Mouse (Mus musculus) monocyte, adult 5-6 weeks (primary cell): ENCODE measurements around the gene Ranbp17. TPM values are rescaled to one million over a fixed set of nuclear protein-coding genes. Genes with fewer than 3 reads are reported as not detected.

Experiments
- ATAC-seq: fragments of 153-309, 156-312 bp; replicated peaks from 2 replicates; pipeline ENCODE4 v1.8.0; 2017; ENCODE audit warnings: mild to moderate bottlenecking; ENCODE audit not compliant: low TSS enrichment, insufficient number of reproducible peaks, severe bottlenecking, poor library complexity, low FRiP score
- total RNA-seq: library from RNA; stranded (forward); fragments of 200-1000, 200-491, 200-594 nt; gene quantifications from 3 replicates; pipeline ENCODE4 v1.2.3, GENCODE M21; 2017

The Ranbp17 gene
- total RNA-seq, 1 experiment from 2014 or later = not detected

DNA sequence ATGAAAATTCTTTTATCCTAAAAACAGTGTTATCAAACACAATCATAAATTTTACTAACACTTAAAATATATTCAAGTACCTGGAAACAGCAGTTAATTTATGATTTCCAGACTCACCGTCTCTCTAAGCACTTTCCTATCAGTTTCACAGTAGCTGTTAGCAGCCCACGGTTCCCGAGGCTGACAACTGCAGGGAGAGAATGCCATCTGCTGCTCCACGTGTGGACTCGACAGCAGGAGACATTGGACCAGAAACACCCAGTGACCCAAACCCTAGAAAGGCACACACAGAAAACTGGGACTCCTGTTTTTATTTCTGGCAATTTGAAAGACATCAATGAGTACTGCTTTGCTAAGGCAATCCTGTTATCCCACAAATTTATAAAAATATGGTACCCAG is 79.7 kb downstream of the Ranbp17 start:
- ATAC-seq = no peak

DNA sequence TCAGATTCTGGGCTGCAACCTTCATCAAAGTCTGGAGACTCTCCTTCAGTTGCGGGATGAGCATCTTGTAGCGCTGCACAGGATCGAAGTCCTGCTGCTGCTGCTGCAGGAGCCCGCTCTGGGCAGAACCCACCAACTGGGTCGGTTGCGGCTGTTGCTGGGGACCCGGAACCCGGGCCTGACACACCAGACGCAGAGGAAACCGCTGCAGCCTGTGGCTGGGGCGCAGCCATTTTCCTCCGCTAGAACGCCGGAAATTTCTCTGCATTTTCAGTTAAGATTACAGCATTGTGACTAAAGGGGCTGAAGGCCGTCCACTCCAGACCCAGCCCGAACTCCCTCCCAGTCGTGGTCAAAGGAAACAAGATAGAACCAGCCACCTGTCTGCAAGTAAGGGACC is 85.3 kb downstream of the Ranbp17 start:
- ATAC-seq = 0 out of 2 replicates have a peak, but pooled peaks have one; percentile 56

DNA sequence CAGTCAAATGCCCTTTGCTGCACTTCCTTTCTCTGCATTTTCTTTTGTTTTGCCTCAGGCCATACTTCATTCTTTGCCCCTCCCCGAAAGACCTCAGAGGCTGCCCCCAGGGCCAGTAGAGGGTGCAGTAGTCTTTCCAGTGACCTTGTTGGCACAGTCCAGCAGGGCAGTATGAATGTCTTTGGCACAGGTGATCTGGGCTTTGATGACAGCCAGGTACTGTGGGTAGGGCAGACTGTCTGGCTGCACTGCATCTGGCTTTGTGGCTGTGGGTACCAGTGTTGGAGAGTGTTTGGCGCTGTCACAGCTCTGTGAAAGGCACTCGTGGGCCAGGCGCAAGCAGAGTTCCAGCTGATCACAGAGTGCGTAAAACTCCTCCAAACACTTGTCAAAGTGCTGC is 85.8 kb downstream of the Ranbp17 start:
- ATAC-seq = peak; percentile 61; the same call in 1 of the 2 replicates

DNA sequence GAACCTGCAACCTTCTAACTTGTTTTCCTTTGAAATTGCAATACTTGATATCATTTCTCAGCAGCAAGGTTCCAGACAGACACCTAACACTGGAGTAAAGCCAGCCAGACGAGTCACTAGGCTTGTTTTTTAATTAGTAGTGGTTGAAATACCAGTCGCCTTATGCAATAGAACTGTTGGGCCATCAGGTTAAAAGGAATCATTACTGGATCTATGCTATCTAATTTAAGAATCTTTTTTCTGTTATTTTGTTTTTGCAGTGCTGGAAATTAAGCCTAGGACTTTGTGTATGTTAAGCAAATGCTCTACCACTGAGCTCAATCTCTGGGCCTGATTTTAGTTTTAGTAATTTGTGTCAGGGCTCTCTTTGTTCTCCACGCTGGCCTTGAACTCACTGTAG is 91.3 kb downstream of the Ranbp17 start:
- no peak for ATAC-seq

DNA sequence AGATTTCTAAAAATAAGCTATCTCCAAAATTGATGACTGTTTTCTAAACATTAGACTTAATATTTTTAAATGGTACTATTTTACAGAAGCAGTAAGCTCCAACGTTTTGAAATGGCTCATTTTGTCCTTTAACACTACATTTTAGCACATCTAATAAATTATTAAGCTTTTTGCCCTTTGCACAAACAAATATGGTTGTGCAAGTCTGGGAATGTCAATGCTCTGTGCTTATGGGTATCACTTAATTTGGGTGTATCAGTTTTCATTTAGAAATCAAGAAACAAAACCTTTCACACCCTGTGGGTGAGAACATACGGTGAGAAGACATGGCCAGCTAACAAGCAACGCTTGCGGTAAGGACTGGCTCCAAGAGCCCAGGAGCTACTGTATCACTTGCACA is 108.9 kb downstream of the Ranbp17 start:
- no peak for ATAC-seq

DNA sequence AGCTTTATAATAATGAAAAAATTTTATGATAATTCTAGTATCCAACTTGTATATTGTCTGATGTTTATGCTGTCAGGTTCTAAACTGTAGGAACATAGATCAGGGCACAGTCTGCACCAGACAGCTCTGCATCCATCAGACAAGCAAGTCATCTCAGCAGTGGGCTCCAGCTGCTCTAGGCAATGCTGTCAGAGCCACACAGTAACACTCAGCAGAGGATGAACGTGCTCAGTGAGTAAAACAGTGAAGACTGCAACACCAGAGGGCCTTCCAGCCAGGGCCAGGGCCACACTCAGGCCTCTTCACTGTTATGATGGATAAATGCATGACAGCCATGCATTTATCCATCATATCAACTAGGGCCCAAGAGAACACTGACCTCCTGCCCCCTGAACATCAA is 114.2 kb downstream of the Ranbp17 start:
- ATAC-seq = no peak

DNA sequence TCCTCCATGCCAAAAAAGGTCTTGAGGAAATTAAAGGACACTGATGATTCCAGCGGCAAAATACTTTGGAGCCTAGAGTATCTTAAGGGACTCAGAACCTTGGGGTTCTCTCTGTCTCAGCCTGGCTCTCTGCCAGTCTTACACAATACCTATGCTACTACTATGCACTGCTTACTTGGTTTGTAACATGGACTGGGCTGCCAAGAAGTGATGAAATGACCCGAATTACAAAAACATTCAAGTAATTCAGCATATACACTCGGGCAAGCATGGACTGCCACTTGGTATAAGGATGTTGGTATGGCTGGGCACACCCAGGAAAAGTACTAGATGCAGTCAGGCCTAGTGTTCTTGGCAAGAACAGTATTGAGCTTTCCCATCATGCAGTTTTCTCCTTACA is 114.8 kb downstream of the Ranbp17 start:
- no peak for ATAC-seq

DNA sequence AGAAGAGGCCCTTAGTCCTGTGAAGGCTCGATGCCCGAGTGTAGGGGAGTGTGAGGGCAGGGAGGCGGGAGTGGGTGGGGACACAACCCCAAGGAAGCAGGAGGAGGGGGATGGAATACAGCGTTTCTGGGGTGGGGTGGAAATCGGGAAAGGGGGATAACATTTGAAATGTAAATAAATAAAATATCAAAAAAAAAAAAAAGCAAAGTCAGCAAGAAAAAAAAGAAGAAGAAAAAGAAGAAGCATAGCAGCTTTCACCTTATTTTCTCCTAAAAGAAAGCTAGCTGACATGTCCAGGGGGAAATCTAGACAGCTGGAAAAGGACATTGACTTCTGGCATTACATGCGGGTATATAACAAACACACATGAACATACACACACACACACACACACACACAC is 117.3 kb downstream of the Ranbp17 start:
- ATAC-seq = no peak

DNA sequence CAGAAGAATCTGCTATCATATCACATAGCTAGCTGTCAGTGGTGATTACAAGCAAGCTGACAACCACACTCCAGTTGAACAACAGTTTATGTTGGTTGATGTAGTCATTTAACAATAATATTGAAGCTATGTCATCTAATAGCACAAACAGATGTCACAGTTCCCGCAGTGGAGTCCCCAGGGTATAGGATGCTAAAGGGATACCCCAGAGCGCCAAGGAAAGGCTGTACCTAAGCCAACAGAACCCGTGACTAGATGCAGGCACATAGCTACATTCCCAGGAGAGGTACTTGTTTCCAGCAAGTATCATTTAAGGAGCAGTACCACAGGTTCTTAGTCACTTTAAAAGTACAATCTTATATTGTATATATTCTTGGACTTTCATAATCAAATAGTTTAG is 119.5 kb downstream of the Ranbp17 start:
- ATAC-seq = no peak

DNA sequence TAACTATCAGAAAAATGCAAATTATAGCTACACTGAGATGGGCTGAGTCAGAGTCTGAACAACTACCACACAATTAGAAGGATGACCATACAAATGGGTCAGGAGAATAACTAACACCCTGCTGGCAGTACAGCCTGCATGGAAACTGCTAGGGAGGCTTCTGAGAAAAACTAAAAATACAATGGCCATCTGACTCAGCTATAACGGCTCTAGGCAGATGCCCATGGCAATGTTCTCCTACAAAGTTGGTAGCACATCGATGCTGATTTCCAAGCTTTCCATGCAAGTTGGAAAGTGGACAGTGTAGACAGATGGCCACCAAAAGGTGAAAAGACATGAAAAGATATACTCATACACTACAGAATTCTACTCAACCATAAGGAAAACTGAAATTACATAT is 124.9 kb downstream of the Ranbp17 start:
- ATAC-seq = no peak

DNA sequence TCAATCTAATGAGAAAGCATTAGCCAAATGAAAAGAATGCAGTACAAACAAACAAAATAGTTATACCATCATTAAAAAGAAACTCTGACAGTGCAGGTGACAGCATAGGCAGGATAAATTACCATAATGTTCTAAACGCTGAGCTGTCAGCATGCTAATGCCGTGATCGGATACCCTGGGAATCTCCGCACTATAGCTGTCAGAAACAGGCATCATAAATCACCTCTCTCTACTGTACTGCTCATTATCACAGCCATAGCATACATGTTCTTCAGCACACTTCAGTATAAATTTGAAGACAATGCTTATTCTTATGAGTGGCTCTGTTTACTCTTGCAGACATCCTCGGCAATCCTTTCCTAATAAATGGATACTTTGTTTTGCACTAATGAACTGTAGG is 151.7 kb downstream of the Ranbp17 start:
- no peak for ATAC-seq

DNA sequence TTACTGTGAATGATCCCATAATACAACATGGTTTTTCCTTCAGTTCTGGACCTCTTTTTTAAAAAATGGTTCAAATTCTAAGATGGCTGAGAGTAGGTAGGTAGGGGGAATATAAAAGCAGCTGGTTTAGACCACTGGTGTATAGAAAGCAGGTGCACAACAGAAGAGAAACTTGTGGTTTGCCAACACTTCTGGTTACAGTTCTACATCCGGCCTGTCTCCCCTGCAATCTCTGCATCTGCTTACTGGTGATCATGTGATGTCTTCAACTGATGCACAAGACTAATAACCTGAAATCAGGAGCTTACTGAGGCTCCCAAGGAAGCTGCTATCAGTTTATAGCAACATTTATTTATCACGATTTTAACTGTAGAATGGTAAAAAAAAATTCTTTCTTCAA is 164.3 kb downstream of the Ranbp17 start:
- no peak for ATAC-seq

DNA sequence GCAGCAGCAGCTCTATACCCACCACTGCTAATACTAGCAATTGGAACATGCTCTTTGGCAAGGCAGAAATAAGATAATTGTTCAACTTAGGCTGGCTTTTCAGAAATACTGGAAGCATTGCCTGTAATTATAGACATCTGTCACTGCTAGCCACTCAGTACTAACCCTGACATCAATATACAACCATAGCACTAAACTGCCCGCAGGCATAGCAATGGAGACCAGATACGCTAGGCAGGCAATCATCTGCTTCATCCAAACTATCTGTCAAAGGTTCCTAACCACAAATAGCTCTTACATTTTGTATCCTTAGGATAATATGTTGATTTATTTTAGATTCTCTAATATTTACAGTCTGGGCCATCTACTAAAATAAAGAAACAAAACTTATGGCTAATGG is 171.5 kb downstream of the Ranbp17 start:
- no peak for ATAC-seq

DNA sequence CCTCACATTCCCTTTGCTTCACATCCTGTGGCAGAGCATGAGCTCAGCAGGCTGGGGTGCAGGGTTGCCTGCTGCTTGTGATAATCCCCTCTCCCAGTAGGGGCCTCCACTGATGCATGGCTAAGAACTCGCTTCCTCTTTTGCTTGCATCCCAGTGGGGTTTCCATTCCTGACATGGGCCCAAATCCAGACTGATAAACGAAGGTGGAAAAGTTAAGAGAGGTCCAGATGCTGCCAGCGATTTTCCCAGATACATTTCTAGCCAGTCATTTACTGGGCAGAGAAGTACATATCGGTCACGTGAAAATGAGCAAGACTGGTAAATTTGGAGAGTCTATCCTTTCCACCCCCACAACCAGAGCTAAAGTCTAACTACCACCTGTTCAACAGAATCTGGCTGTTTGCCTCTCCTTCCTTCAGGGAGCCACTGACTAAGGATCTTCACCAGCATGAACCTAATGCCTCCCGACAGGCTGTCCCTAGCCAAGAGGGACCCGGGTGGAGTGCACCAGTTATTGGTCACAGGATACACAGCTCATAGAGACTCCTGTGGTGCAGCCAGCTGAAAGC is 176.9 kb downstream of the Ranbp17 start:
- ATAC-seq = no peak

DNA sequence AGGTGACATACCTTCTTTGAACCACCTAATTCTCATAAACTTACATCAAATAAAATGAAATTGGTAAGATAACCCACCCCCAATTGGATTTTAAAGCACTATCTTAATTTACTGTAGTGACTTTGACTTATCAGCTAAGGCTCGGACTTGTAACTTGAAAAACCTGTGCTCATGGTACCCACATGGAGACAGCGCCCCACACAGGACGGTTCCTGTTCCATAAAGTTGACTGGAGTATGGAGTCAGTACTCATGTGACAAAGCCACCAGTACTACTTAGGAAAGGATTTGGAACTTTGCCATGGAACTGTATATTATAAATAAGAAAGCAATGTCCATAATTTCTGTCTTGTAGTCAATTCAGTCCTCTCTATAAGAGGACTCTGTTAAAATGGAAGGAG is 177.9 kb downstream of the Ranbp17 start:
- no peak for ATAC-seq

DNA sequence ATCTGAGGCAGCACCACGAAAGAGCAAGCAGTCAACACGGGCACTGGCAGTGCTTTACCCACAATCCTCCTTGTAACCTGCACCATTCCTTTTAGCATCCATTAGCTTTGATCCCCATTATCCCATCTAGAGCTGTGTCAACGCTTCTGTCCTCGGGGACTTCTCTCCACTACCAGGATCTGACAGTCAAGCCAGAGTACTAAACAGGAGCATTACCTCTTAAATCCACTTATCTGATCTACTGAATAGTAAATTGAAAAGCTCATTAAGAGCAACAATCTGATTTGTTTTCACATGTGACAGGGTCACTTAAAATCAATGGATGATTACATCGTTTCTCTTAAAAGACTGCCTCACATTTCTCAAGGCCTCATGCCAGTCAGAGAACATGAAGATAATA is 181.4 kb downstream of the Ranbp17 start:
- ATAC-seq = no peak

DNA sequence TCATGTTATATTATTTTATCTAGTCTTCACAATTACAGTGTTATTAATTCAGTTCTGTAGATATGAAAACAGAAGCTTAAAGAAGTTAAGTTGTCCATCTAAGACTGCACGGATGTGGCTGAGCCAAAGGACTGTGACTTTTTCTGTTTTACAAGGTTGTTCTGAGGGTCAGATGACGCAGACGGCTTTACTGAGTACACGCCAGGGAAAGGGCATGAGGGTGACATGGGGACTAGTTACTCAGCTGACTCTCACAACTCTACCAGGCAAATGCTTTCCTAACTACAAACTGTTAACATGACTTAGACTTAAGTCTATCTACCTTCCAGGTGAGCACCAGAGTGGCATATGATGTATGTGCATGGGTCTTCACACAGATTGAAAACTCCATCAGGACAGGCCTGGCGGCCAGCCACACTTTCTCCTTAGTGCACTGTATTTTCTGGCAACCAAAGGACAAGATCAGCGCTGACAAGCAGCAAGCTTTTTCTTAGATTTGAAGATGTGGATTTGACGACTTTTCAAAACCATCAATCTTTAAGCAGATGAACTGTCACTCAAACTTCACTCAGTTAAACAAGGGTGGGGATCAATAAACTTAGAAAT is 194.4 kb downstream of the Ranbp17 start:
- no peak for ATAC-seq

DNA sequence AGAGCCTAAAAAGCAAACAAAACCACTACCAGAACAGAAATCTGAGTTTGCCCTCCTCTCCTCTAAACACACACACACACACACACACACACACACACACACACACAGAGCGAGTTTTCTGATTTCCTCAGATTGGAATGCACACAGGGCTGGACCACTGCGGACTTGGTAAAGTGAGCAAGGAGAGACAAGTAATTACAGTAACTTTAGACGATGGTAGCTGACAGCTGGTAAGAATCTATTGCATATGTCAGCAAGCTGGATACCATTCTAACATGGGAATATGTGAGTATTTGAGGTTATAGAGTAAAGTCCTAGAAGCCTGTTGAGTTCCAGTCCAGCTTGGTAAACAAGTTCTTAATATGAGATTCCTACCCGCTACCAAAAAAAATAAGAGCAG is 204.0 kb downstream of the Ranbp17 start:
- ATAC-seq = no peak

DNA sequence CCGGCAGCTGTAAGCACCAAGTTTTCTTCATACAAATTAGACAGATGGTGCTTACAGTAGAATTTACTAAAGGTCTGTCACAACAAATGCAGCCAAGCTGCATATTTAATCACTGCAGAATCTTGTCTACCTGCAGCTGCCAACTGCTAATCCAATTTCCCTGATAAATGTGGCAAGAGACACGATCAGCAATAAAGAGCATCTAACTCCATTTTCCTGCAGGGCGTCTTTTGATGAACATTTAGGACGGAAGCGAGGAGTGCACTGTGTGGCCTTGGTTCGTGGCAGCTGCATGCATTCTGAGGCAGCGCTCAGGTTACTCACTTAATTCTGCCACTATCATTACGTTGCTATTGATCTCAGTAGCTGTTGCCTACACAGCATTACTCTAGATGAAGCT is 212.7 kb downstream of the Ranbp17 start:
- ATAC-seq = no peak

DNA sequence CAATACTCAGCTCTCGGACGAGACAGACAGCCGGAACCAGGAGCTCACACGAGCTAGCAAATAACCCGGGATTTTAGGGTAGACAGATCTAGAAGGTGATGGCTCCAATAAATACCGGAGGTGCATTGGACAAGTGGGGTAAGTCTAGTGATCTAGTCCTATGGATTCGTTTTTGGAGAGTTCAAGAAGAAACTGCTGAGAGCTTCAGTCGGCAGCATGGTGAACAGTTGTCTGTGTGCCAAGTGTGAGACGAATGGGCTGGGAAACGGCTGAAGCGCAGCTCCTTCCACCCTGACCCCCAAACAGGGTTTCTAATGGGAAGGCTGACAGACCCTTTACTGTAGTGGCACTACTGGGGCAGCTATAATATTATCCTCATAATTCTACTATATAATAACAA is 214.2 kb downstream of the Ranbp17 start:
- ATAC-seq = no peak

DNA sequence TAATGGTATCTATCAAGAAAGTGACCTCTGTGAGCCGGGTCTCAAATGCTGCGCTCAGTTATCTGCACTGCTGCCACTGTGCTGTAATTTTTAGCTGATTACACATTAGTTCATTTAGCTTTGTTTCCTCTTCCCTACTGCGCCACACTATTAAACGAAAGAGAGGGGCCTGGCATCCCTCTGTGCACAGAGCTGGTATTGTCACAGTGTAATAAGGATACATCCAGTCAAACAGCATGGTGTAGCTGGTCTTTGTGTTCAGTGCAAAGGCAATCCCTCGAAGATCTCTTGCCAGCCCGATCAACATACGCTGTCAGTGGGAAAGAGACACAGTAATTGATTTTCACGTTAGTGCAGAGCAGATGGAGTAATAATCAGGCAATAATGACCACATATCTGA is 216.4 kb downstream of the Ranbp17 start:
- ATAC-seq = no peak
